Mouse (Mus musculus) stomach, embryonic 16.5 days (tissue): ENCODE measurements around the gene Ide. TPM values are rescaled to one million over a fixed set of nuclear protein-coding genes. Genes with fewer than 3 reads are reported as not detected.
A peak's percentile ranks its signal among the peaks of the same experiment; 100 is the strongest.

ENCODE experiments used
- ATAC-seq: fragments of 200-750 bp; cut with Nextera tagmentation; 2 replicates; pipeline ENCODE4 v1.8.0; 2017; ENCODE audit warnings: moderate number of reproducible peaks, moderate TSS enrichment; ENCODE audit not compliant: insufficient read depth, low FRiP score
- H3K27ac ChIP-seq: fragments of 300-500 bp; sonication (generic); 2 replicates; pipeline ENCODE4 v1.5.1; 2014; ENCODE audit warnings: low read length
- H3K27me3 ChIP-seq: fragments of 300-500 bp; sonication (generic); 2 replicates; pipeline ENCODE4 v1.6.1; 2014; ENCODE audit warnings: low read length, control low read depth, mixed read lengths; ENCODE audit not compliant: control insufficient read depth, insufficient read depth
- H3K36me3 ChIP-seq: fragments of 300-500 bp; sonication (generic); 2 replicates; pipeline ENCODE4 v1.6.1; 2014; ENCODE audit warnings: low read length; ENCODE audit not compliant: control insufficient read depth, insufficient read depth
- H3K4me1 ChIP-seq: fragments of 300-500 bp; sonication (generic); 2 replicates; pipeline ENCODE4 v1.6.1; 2014; ENCODE audit warnings: low read length, control low read depth, mixed read lengths; ENCODE audit not compliant: control insufficient read depth, insufficient read depth
- H3K4me2 ChIP-seq: fragments of 300-500 bp; sonication (generic); 2 replicates; pipeline ENCODE4 v1.6.1; 2014; ENCODE audit warnings: low read depth, low read length, mixed read lengths
- H3K4me3 ChIP-seq: fragments of 300-500 bp; sonication (generic); replicated peaks from 2 replicates; pipeline ENCODE4 v1.5.1; 2014; ENCODE audit warnings: mild to moderate bottlenecking, low read length
- H3K9ac ChIP-seq: fragments of 300-500 bp; sonication (generic); 2 replicates; pipeline ENCODE4 v1.6.1; 2014; ENCODE audit warnings: low read length
- H3K9me3 ChIP-seq: fragments of 300-500 bp; sonication (generic); replicated peaks from 2 replicates; pipeline ENCODE4 v1.6.1; 2016; ENCODE audit warnings: low read length, control low read depth; ENCODE audit not compliant: control insufficient read depth
- WGBS: fragments of 180-500 bp; shearing (Covaris S2); extraction: QIAGEN DNeasy Blood & Tissue Kit; methylation state at CpG from one replicate; pipeline ENCODE4 v1.1.7; 2014; 5-methylcytosine and 5-hydroxymethylcytosine counted together
- polyA plus RNA-seq: library from polyadenylated mRNA; unstranded; fragments of >200 nt; fragmentation: Nextera tagmentation; extraction: Ambion mirVana; gene quantifications from 2 replicates; pipeline ENCODE4 v1.2.1, GENCODE M21; 2015

The Ide gene
- polyA plus RNA-seq, 1 experiment from 2014 or later: 69.0 TPM

GRCm38 (mm10) chr19:37346258-37346657, 8.6 kb upstream of the Ide start:
- no peak overlapping the region for H3K9ac ChIP-seq
- no peaks in the 10 kb centered on the region for H3K27me3 ChIP-seq
- no peak overlapping the region for H3K27ac ChIP-seq
- no peak overlapping the region for H3K4me3 ChIP-seq
- WGBS: 36% methylated on average over 3 of the region's 3 CpGs
- no peak for ATAC-seq
- H3K9me3 ChIP-seq: no peaks in the 10 kb centered on the region
- H3K4me2 ChIP-seq: no peak overlapping the region
- no peaks in the 10 kb centered on the region for H3K36me3 ChIP-seq
- no peaks in the 10 kb centered on the region for H3K4me1 ChIP-seq

- peak; percentile 17; the same call in 1 of the 2 replicates for ATAC-seq
- Histone ChIP-seq H3K27ac (no peak overlapping the region), H3K27me3 (no peaks in the 10 kb centered on the region), H3K4me2 (no peak overlapping the region), H3K9me3 (no peaks in the 10 kb centered on the region), H3K9ac (no peak overlapping the region), H3K4me3 (no peak overlapping the region), H3K4me1 (no peaks in the 10 kb centered on the region), H3K36me3 (no peaks in the 10 kb centered on the region)
- 66% methylated on average over 5 of the region's 5 CpGs for whole genome bisulfite sequencing
Measured at GRCm38 (mm10) chr19:37343899-37344298, 6.2 kb upstream of the Ide start.

DNA sequence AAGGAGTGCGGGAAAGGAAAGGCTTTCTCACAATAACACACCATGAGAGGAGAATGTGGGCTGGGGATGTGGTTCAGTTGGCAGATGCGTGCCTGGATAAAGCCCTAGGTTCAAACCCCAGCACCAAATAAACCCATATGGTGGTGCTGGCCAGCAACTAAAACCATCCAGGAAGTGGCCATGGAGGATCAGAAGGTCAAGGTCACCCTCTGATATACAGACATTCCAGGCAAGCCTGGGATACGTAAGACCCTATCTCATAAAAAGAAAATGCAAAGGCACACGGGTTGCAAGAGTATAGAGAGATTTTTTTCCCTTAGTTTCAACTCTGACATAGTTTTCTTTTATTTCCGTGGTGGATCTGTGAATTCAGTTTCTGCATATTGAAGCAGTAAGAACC, 3.3 kb upstream of the Ide start:
- Histone ChIP-seq H3K27me3 (no peaks in the 10 kb centered on the region), H3K4me3 (no peak overlapping the region), H3K36me3 (no peaks in the 10 kb centered on the region), H3K4me2 (no peak overlapping the region), H3K9me3 (no peaks in the 10 kb centered on the region), H3K9ac (no peak overlapping the region), H3K4me1 (no peaks in the 10 kb centered on the region), H3K27ac (no peak overlapping the region)
- WGBS: 70% methylated on average over 5 of the region's 5 CpGs
- ATAC-seq: no peak

DNA sequence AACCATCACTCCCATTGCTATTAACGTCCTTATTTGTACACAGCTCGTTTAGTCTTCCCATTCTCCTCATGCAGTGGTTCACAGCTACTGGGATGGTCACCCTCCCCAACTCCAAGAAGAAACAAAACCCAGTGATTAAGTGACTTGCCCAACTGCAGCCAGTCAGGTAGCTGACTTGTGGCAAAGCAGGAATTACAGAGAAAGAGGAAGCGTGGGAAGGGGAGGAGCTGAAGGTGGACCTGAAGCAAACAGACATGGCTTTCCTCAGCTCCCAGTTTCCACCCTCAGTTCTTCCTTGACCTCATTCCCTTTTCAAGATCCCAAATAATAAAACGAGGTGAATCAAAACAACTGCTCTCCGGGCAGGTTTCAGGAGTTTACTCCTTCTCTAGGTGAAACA, 2.8 kb upstream of the Ide start:
- H3K9me3 ChIP-seq: no peaks in the 10 kb centered on the region
- H3K4me3 ChIP-seq: no peak overlapping the region
- H3K36me3 ChIP-seq: no peaks in the 10 kb centered on the region
- no peak for ATAC-seq
- no peak overlapping the region for H3K9ac ChIP-seq
- no peak overlapping the region for H3K27ac ChIP-seq
- H3K27me3 ChIP-seq: no peaks in the 10 kb centered on the region
- 73% methylated on average over 5 of the region's 5 CpGs for WGBS
- no peaks in the 10 kb centered on the region for H3K4me1 ChIP-seq
- no peak overlapping the region for H3K4me2 ChIP-seq

GRCm38 (mm10) chr19:37335392-37335791, 2.3 kb downstream of the Ide start:
- H3K4me2 ChIP-seq: no peak overlapping the region
- WGBS: 59% methylated on average over 1 of the region's 1 CpGs
- H3K27me3 ChIP-seq: no peaks in the 10 kb centered on the region
- no peaks in the 10 kb centered on the region for H3K4me1 ChIP-seq
- H3K27ac ChIP-seq: no peak overlapping the region
- no peaks in the 10 kb centered on the region for H3K9me3 ChIP-seq
- ATAC-seq: no peak
- no peaks in the 10 kb centered on the region for H3K36me3 ChIP-seq
- H3K9ac ChIP-seq: no peak overlapping the region
- H3K4me3 ChIP-seq: no peak overlapping the region

- no peaks in the 10 kb centered on the region for H3K4me1 ChIP-seq
- H3K27ac ChIP-seq: no peak overlapping the region
- no peak for ATAC-seq
- 82% methylated on average over 5 of the region's 5 CpGs for WGBS
- no peak overlapping the region for H3K9ac ChIP-seq
- no peaks in the 10 kb centered on the region; the same call in 1 of the 2 replicates for H3K36me3 ChIP-seq
- no peak overlapping the region for H3K4me2 ChIP-seq
- no peaks in the 10 kb centered on the region for H3K9me3 ChIP-seq
- no peaks in the 10 kb centered on the region for H3K27me3 ChIP-seq
- H3K4me3 ChIP-seq: no peak overlapping the region
Measured at GRCm38 (mm10) chr19:37333357-37333756, 4.3 kb downstream of the Ide start.

- no peak overlapping the region for H3K4me3 ChIP-seq
- no peak for ATAC-seq
- 71% methylated on average over 4 of the region's 4 CpGs for WGBS
Measured at GRCm38 (mm10) chr19:37332726-37333125, 4.9 kb downstream of the Ide start.

DNA sequence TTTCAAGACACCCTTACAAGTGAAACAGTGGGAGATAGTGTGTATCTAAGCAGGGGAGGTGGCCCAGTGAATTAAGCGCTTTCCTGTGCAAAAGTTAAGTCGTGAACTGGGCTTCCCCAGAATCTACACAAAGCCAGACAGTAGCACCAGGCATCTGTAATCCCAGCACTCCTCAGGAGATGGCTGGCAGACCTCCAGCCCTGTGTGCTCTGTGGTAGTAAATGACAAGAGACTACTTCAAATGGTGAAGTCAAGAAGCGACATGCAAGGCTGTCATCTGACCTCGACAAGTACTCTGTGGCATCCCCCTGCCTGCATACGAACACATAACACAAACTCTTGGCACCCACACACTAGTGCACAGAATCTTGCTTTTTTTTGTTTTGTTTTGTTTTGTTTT, 10.4 kb downstream of the Ide start:
- Histone ChIP-seq H3K4me1 (no peaks in the 10 kb centered on the region), H3K27me3 (no peaks in the 10 kb centered on the region), H3K4me3 (no peak overlapping the region), H3K9me3 (no peaks in the 10 kb centered on the region), H3K27ac (no peak overlapping the region), H3K9ac (no peak overlapping the region), H3K36me3 (no peaks in the 10 kb centered on the region; the same call in 1 of the 2 replicates), H3K4me2 (no peak overlapping the region)
- no peak for ATAC-seq
- WGBS: 82% methylated on average over 5 of the region's 5 CpGs

More at GRCm38 (mm10) chr19:37332726-37333125, 4.9 kb downstream of the Ide start:
- H3K27ac ChIP-seq: no peak overlapping the region
- no peaks in the 10 kb centered on the region; the same call in 1 of the 2 replicates for H3K36me3 ChIP-seq
- H3K9ac ChIP-seq: no peak overlapping the region
- no peak overlapping the region for H3K4me2 ChIP-seq
- no peaks in the 10 kb centered on the region for H3K9me3 ChIP-seq
- H3K27me3 ChIP-seq: no peaks in the 10 kb centered on the region
- no peaks in the 10 kb centered on the region for H3K4me1 ChIP-seq

DNA sequence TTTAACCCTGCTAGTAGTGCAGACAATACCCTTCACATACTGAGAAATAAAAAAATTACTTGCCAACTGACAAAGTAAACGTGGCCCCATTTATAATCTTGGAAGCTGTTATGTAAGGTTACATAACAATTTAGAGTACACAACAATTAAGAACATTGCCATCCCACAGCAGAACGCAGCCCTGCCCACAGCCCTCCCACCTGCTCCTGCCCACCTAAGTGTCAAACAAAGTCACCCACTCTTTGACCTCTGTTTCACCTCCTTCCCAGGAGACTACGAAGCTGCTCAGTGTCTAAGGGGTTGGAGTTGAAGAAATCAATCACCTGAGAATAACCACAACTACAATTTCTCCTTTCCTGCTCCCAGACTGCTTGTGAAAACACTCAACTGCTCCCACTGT, 14.1 kb downstream of the Ide start:
- no peak overlapping the region for H3K4me3 ChIP-seq
- H3K36me3 ChIP-seq: no peaks in the 10 kb centered on the region
- WGBS: 37% methylated on average over 3 of the region's 3 CpGs
- H3K4me1 ChIP-seq: no peaks in the 10 kb centered on the region
- ATAC-seq: no peak
- H3K27ac ChIP-seq: no peak overlapping the region
- H3K9ac ChIP-seq: no peak overlapping the region
- no peaks in the 10 kb centered on the region for H3K27me3 ChIP-seq
- H3K4me2 ChIP-seq: no peak overlapping the region
- H3K9me3 ChIP-seq: no peaks in the 10 kb centered on the region
